Mouse (Mus musculus) forebrain, embryonic 13.5 days (tissue): ENCODE results near the gene Iqsec1. TPM values are rescaled to one million over a fixed set of nuclear protein-coding genes. Genes with fewer than 3 reads are reported as not detected.
A peak's percentile ranks its signal among the peaks of the same experiment; 100 is the strongest.

Source experiments
- ATAC-seq: fragments of 200-750 bp; cut with Nextera tagmentation; 2 replicates; pipeline ENCODE4 v1.8.0; 2017
- H3K27ac ChIP-seq: fragments of 300-500 bp; sonication (generic); 2 replicates; pipeline ENCODE4 v1.5.1; 2015; ENCODE audit warnings: inconsistent platforms, mild to moderate bottlenecking, moderate library complexity
- H3K27me3 ChIP-seq: fragments of 300-500 bp; sonication (generic); 2 replicates; pipeline ENCODE4 v1.6.1; 2015; ENCODE audit warnings: mild to moderate bottlenecking, inconsistent platforms
- H3K36me3 ChIP-seq: fragments of 300-500 bp; sonication (generic); 2 replicates; pipeline ENCODE4 v1.6.1; 2015; ENCODE audit warnings: mild to moderate bottlenecking, inconsistent platforms; ENCODE audit not compliant: poor library complexity, severe bottlenecking
- H3K4me1 ChIP-seq: fragments of 300-500 bp; sonication (generic); 2 replicates; pipeline ENCODE4 v1.6.1; 2015; ENCODE audit warnings: inconsistent platforms
- H3K4me2 ChIP-seq: fragments of 300-500 bp; sonication (generic); 2 replicates; pipeline ENCODE4 v1.6.1; 2015; ENCODE audit warnings: inconsistent platforms, mild to moderate bottlenecking, moderate library complexity
- H3K4me3 ChIP-seq: fragments of 300-500 bp; sonication (generic); 2 replicates; pipeline ENCODE4 v1.5.1; 2015; ENCODE audit warnings: mild to moderate bottlenecking, inconsistent platforms
- H3K9ac ChIP-seq: fragments of 300-500 bp; sonication (generic); 2 replicates; pipeline ENCODE4 v1.6.1; 2015; ENCODE audit warnings: mild to moderate bottlenecking, inconsistent platforms
- H3K9me3 ChIP-seq: fragments of 300-500 bp; sonication (generic); replicated peaks from 2 replicates; pipeline ENCODE4 v1.6.1; 2016; ENCODE audit warnings: inconsistent platforms
- WGBS: fragments of 180-500 bp; shearing (Covaris S2); methylation state at CpG from one replicate; pipeline ENCODE4 v1.1.7; 2015; 5-methylcytosine and 5-hydroxymethylcytosine counted together
- polyA plus RNA-seq: library from polyadenylated mRNA; unstranded; fragments of >200 nt; fragmentation: Nextera tagmentation; extraction: Ambion mirVana; gene quantifications from 2 replicates; pipeline ENCODE4 v1.2.1, GENCODE M21; 2015

Gene Iqsec1
- polyA plus RNA-seq, 1 experiment from 2014 or later, result 10.0 TPM

DNA sequence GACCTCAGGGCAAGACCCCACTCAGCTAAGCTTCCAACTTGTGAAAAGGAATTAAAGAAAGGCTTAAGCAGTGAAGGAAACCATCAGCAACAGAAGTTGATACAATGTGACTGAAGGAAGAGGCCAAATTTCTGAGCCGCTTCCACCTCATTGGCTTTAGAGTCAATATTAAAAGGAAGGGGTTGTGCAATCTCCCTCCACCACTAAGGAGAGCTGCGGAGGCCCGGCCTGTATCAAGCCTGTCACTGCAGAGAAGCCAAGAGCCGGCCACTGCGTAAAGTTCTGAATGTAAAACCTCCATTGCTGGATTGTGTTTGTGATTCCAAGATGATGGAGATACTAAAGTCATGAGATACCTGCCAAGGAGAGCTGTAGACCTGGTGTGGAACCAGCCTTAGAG lies 199.0 kb downstream of the Iqsec1 start:
- H3K9ac ChIP-seq, result no peak overlapping the region
- no peak overlapping the region for H3K4me2 ChIP-seq
- ATAC-seq, result no peak
- H3K36me3 ChIP-seq, result no peaks in the 10 kb centered on the region
- no peak overlapping the region for H3K27ac ChIP-seq
- H3K9me3 ChIP-seq, result no peaks in the 10 kb centered on the region
- WGBS, result 17% methylated on average over 5 of the region's 5 CpGs
- H3K4me3 ChIP-seq, result no peak overlapping the region
- H3K27me3 ChIP-seq, result 0 out of 2 replicates have a peak, but pooled peaks cover 2% of the 10 kb centered on the region
- peaks cover 28% of the 10 kb centered on the region for H3K4me1 ChIP-seq

DNA sequence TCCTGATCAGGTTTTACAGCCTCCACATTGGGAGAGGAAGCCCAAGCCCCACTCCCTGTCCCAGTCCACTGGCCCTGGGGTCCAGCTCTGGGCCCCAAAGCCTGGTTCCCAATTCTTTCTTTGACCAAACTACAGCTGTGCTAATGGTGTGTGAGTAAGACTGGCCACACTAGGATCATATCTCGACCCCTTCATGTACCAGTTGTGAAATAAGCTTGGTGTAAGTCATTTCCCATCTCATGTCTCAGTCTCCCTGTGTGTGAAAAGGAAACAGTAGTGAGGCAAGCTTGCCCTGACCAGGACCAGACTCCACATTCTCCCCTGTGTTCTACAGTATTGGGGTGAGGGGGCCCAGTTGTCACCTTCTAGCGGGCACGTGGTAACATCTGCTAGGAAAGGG lies 200.9 kb downstream of the Iqsec1 start:
- no peak overlapping the region for H3K4me2 ChIP-seq
- H3K27me3 ChIP-seq, result no peaks in the 10 kb centered on the region
- ATAC-seq, result no peak
- 96% methylated on average over 3 of the region's 3 CpGs for WGBS
- H3K9ac ChIP-seq, result no peak overlapping the region
- H3K9me3 ChIP-seq, result no peaks in the 10 kb centered on the region
- peak overlapping the region; percentile 7; the same call in 1 of the 2 replicates for H3K27ac ChIP-seq
- H3K4me1 ChIP-seq, result peaks cover 48% of the 10 kb centered on the region
- H3K4me3 ChIP-seq, result no peak overlapping the region
- no peaks in the 10 kb centered on the region for H3K36me3 ChIP-seq

DNA sequence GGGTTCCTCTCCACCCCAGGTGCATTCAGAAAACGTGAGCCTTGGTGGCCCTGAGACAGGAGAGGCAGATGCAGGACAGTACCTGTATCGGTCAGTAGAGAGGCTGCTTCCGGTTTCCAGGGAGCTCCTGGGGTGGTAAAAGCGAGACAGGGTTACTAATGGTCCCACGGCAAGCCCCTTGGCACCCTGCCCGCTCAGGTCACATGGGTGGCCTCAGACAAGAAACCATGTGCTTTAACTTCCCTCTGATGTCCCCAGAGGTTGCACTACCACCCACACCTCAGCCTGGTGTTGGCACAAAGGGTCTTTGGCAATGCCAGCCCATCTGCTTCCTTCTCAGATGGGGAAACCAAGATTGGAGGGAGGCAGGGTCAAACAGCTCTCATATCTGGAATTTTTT lies 201.4 kb downstream of the Iqsec1 start:
- Histone ChIP-seq H3K36me3 (no peaks in the 10 kb centered on the region), H3K27ac (peak overlapping the region; percentile 72), H3K9me3 (no peaks in the 10 kb centered on the region), H3K4me2 (peak overlapping the region; percentile 23), H3K4me3 (no peak overlapping the region), H3K9ac (no peak overlapping the region), H3K27me3 (no peaks in the 10 kb centered on the region), H3K4me1 (peaks cover 53% of the 10 kb centered on the region)
- WGBS, result 37% methylated on average over 6 of the region's 6 CpGs
- ATAC-seq, result no peak

DNA sequence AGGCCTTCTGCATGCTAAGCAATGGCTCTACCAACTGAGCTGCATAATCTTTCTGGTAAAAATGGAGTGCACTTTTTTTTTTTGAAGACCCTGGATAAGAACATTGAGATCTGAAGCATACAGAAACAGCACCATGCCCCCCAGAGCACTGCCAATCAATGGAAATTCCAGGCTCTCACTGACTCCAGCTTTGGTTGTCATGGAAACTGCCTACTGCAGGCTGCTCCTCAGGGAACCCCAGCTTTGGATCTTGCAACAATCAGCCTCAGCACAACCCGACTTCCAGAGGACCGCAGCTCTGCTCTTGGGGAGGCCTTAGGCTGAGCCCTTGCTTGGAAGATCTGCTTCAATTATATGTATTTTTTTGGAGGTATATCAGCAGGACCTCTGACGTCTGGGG lies 201.9 kb downstream of the Iqsec1 start:
- H3K27ac ChIP-seq, result peak overlapping the region; percentile 72
- ATAC-seq, result peak; percentile 22
- no peaks in the 10 kb centered on the region for H3K9me3 ChIP-seq
- H3K36me3 ChIP-seq, result no peaks in the 10 kb centered on the region
- peak overlapping the region; percentile 23 for H3K4me2 ChIP-seq
- peaks cover 58% of the 10 kb centered on the region for H3K4me1 ChIP-seq
- no peak overlapping the region for H3K4me3 ChIP-seq
- no peak overlapping the region for H3K9ac ChIP-seq
- WGBS, result 11% methylated on average over 3 of the region's 3 CpGs
- no peaks in the 10 kb centered on the region for H3K27me3 ChIP-seq

DNA sequence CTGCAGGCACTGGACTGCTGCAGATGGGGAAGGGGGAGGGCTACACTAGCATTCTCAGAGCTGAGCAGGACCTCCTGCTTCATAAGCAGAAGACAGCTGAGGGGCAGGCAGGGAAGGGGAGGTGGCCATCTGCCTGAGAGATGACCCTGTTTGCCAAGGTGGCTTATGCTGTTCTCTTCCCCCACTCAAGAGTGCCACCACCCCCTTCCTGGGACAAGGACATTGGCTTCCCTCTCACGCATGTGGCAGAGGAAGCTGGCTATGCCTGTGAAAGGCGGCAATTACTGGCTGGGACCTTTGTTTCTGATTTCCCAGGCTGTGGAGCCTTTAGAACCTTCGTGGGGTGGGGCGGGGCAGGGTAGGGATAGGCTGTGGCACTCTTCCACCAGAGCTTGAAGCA lies 204.5 kb downstream of the Iqsec1 start:
- peak; percentile 23; the same call in 1 of the 2 replicates for ATAC-seq
- H3K4me2 ChIP-seq, result no peak overlapping the region
- H3K27ac ChIP-seq, result peak overlapping the region; percentile 99
- no peaks in the 10 kb centered on the region for H3K36me3 ChIP-seq
- peaks cover 84% of the 10 kb centered on the region for H3K4me1 ChIP-seq
- no peak overlapping the region for H3K4me3 ChIP-seq
- no peaks in the 10 kb centered on the region for H3K9me3 ChIP-seq
- H3K9ac ChIP-seq, result no peak overlapping the region
- no peaks in the 10 kb centered on the region for H3K27me3 ChIP-seq
- 14% methylated on average over 4 of the region's 4 CpGs for whole genome bisulfite sequencing

- no peaks in the 10 kb centered on the region for H3K9me3 ChIP-seq
- H3K27ac ChIP-seq, result peak overlapping the region; percentile 99
- ATAC-seq, result no peak
- H3K4me2 ChIP-seq, result no peak overlapping the region
- H3K27me3 ChIP-seq, result no peaks in the 10 kb centered on the region
- no peak overlapping the region for H3K9ac ChIP-seq
- peaks cover 89% of the 10 kb centered on the region for H3K4me1 ChIP-seq
- H3K36me3 ChIP-seq, result no peaks in the 10 kb centered on the region
- H3K4me3 ChIP-seq, result no peak overlapping the region
Measured at GRCm38 (mm10) chr6:90783176-90783575, 205.3 kb downstream of the Iqsec1 start.

DNA sequence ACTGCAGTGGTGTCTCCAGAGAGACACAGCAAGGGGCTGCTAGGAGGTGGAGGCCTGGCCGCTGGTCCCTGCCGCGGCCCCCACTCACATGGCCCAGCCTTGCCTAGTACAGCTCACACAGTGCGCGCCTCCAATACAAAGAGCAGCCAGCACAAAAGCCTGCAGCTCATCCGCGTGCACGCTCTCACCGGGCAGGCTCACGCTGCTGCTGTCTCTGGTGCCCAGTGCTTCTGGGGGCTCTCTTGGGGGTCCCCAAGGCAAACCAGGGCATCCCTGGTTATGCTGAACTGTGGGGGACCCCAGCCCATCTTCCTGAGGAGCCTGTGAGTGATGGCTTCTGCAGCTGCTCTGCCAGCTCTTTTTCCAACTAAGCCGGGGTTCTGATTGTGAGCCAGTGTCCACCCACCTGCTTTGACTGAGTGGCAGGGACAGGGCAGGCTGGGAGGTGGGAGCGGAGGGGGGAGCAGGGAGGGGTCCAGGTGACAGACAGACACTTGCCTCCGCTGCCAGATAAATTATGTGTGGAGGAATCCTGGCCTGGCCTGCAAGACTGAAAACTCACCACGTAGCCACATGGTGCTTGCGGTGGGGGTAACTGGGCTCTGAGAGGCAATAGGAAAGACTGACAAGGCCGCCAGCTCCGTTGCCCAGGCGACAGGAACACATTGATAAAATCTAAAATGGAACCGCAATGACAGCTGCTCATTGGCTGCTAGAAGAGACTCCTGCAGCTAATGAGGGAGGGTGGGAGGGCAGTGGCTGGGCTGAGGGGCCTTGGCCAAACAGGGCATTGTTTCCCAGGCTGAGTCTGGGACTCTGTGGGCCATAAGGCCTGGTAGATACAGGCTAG lies 206.3 kb downstream of the Iqsec1 start:
- Histone ChIP-seq H3K4me2 (peak overlapping the region; percentile 65), H3K4me1 (peaks cover 84% of the 10 kb centered on the region), H3K4me3 (peak overlapping the region; percentile 37), H3K36me3 (no peaks in the 10 kb centered on the region), H3K9ac (peak overlapping the region; percentile 74), H3K27ac (peak overlapping the region; percentile 99), H3K9me3 (no peaks in the 10 kb centered on the region), H3K27me3 (no peaks in the 10 kb centered on the region)
- under 1% methylated on average over 19 of the region's 19 CpGs for WGBS
- peak; percentile 76 for ATAC-seq

- H3K9me3 ChIP-seq, result no peaks in the 10 kb centered on the region
- H3K4me3 ChIP-seq, result peak overlapping the region; percentile 37
- H3K27ac ChIP-seq, result peak overlapping the region; percentile 99
- no peak for ATAC-seq
- H3K27me3 ChIP-seq, result no peaks in the 10 kb centered on the region
- H3K36me3 ChIP-seq, result peaks cover 11% of the 10 kb centered on the region; the same call in 1 of the 2 replicates
- 23% methylated on average over 2 of the region's 2 CpGs for WGBS
- H3K4me2 ChIP-seq, result peak overlapping the region; percentile 65
- peak overlapping the region; percentile 48 for H3K9ac ChIP-seq
- H3K4me1 ChIP-seq, result peaks cover 71% of the 10 kb centered on the region
Measured at GRCm38 (mm10) chr6:90780532-90780931, 208.0 kb downstream of the Iqsec1 start.

GRCm38 (mm10) chr6:90778841-90779240 lies 209.6 kb downstream of the Iqsec1 start:
- no peak overlapping the region for H3K27ac ChIP-seq
- H3K36me3 ChIP-seq, result peaks cover 11% of the 10 kb centered on the region; the same call in 1 of the 2 replicates
- H3K4me2 ChIP-seq, result peak overlapping the region; percentile 65
- peaks cover 60% of the 10 kb centered on the region for H3K4me1 ChIP-seq
- H3K27me3 ChIP-seq, result no peaks in the 10 kb centered on the region
- ATAC-seq, result no peak
- H3K9me3 ChIP-seq, result no peaks in the 10 kb centered on the region
- H3K9ac ChIP-seq, result no peak overlapping the region
- WGBS, result 26% methylated on average over 6 of the region's 6 CpGs
- 0 out of 2 replicates have a peak overlapping the region, but pooled peaks have one; percentile 9 for H3K4me3 ChIP-seq

GRCm38 (mm10) chr6:90777302-90777701 lies 211.2 kb downstream of the Iqsec1 start:
- H3K27ac ChIP-seq, result no peak overlapping the region

GRCm38 (mm10) chr6:90775606-90776005 lies 212.9 kb downstream of the Iqsec1 start:
- no peak for ATAC-seq

More at GRCm38 (mm10) chr6:90777302-90777701, 211.2 kb downstream of the Iqsec1 start:
- no peak overlapping the region for H3K9ac ChIP-seq
- no peak overlapping the region for H3K4me3 ChIP-seq
- 92% methylated on average over 1 of the region's 1 CpGs for WGBS
- H3K4me1 ChIP-seq, result peaks cover 50% of the 10 kb centered on the region
- no peak for ATAC-seq
- no peaks in the 10 kb centered on the region for H3K9me3 ChIP-seq
- H3K36me3 ChIP-seq, result peaks cover 12% of the 10 kb centered on the region; the same call in 1 of the 2 replicates
- H3K4me2 ChIP-seq, result no peak overlapping the region
- no peaks in the 10 kb centered on the region for H3K27me3 ChIP-seq

GRCm38 (mm10) chr6:90773811-90774233 lies 214.7 kb downstream of the Iqsec1 start:
- Histone ChIP-seq H3K4me3 (no peak overlapping the region), H3K4me2 (no peak overlapping the region), H3K36me3 (peaks cover 19% of the 10 kb centered on the region; the same call in 1 of the 2 replicates), H3K9ac (no peak overlapping the region; the same call in 1 of the 2 replicates), H3K27me3 (no peaks in the 10 kb centered on the region), H3K4me1 (peaks cover 15% of the 10 kb centered on the region), H3K27ac (no peak overlapping the region), H3K9me3 (no peaks in the 10 kb centered on the region)
- no peak for ATAC-seq

More at GRCm38 (mm10) chr6:90775606-90776005, 212.9 kb downstream of the Iqsec1 start:
- no peak overlapping the region for H3K27ac ChIP-seq
- peaks cover 17% of the 10 kb centered on the region; the same call in 1 of the 2 replicates for H3K36me3 ChIP-seq
- H3K4me2 ChIP-seq, result no peak overlapping the region
- 90% methylated on average over 1 of the region's 1 CpGs for WGBS
- peaks cover 33% of the 10 kb centered on the region for H3K4me1 ChIP-seq
- H3K27me3 ChIP-seq, result no peaks in the 10 kb centered on the region
- no peak overlapping the region for H3K4me3 ChIP-seq
- H3K9ac ChIP-seq, result no peak overlapping the region
- no peaks in the 10 kb centered on the region for H3K9me3 ChIP-seq
